Mouse (Mus musculus) kidney, postnatal 25 days (tissue): ENCODE measurements around the gene Gpam.

Source experiments
- DNase-seq, 2 experiments: peaks; one replicate each; pipeline ENCODE4 v3.0.0; 2021; ENCODE audit warnings: mixed read lengths in 2 of 2

Gene Gpam

GRCm38 (mm10) chr19:55060964-55061363 lies 66.1 kb downstream of the Gpam start:
- DNase-seq = peak; percentile 67 to 84

- DNase-seq = no peak
These were observed 69.6 kb downstream of the Gpam start for GRCm38 (mm10) chr19:55057483-55057882.

GRCm38 (mm10) chr19:55055634-55056269 lies 71.3 kb downstream of the Gpam start:
- no peak for DNase-seq

- no peak for DNase-seq
These were observed 73.9 kb downstream of the Gpam start for GRCm38 (mm10) chr19:55053163-55053562.

- no peak for DNase-seq
These were observed 89.6 kb downstream of the Gpam start for GRCm38 (mm10) chr19:55037406-55037805.

- no peak for DNase-seq
These were observed 108.2 kb downstream of the Gpam start for GRCm38 (mm10) chr19:55018872-55019271.
